Mouse (Mus musculus): Measurements from ENCODE around the gene Atpif1. TPM values are rescaled to one million over a fixed set of nuclear protein-coding genes. Genes with fewer than 3 reads are reported as not detected.
A peak's percentile ranks its signal among the peaks of the same experiment; 100 is the strongest.

The Atpif1 gene
- total RNA-seq, 2 experiments from 2014 or later: 213 to 218 TPM

- no peak for DNase-seq (ENCODE audit: low spot score in 2 of 2)
These were observed 5.4 kb downstream of the Atpif1 start for GRCm38 (mm10) chr4:132527917-132528522.

DNA sequence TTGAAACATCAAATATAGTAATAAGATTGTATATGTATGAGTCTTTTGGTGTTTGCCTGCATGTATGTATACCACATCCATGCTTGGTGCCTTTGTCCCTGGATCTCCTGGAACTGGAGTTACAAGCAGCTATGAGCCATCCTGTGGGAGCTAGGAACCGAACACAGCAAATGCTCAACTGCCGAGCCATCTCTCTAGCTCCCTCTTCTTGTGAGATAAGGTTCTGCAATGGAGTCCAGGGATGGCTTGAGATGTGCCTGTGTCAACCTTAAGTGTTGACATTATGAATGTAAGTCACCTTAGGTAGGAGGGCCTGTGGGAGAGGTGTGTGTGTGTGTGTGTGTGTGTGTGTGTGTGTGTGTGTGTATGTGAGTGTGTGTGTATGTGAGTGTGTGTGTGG is 6.8 kb downstream of the Atpif1 start:
- DNase-seq (ENCODE audit: low spot score in 2 of 2): no peak

GRCm38 (mm10) chr4:132524808-132525207 is 8.7 kb downstream of the Atpif1 start:
- no peak for DNase-seq (ENCODE audit: low spot score in 2 of 2)

DNA sequence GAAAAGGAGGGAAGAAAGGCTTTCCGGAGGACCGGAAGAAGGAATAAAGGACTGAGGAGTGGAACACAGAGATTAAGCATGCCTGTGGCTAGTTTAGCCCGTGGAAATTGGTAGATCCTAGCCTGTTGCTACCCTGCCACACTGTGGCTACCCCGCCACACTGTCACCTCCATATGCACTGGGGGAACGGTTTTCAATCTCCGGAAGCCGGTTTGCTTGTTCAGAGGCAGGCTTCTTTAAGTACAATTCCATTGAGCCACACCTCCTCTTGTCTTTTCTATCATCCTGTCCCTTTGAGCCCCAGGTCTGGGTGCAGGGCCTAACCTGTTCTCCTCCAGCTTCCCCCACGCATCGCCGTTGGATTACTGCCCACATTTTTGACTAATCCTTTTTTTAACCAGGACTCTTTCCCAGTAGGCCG is 9.1 kb downstream of the Atpif1 start:
- no peak for DNase-seq (ENCODE audit: low spot score in 2 of 2)

- DNase-seq (ENCODE audit: low spot score in 2 of 2): no peak
These were observed 14.3 kb downstream of the Atpif1 start for GRCm38 (mm10) chr4:132519188-132519587.

DNA sequence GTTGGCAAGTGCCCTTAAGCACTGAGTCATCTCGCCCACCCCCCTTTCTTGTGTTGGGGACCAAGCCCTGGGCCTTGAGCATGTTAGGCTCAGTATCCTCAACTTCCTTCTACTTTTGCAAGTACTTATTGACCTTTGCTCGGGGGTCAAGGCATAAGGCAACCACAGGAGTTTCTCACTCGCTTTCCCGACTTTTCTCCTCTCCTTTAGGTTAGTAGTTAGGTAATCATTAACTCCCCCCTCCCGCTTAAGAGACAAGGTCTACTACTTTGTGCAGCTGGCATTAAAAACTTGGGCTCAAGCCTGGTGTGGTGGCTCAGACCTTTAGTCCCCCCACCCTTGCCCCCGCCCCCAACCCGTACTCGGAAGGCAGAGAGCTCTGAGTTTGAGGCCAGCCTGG is 15.4 kb downstream of the Atpif1 start:
- DNase-seq (ENCODE audit: low spot score in 2 of 2): no peak

- DNase-seq (ENCODE audit: low spot score in 2 of 2): peak; percentile 72 to 90
These were observed 17.9 kb downstream of the Atpif1 start for GRCm38 (mm10) chr4:132515369-132516155.

GRCm38 (mm10) chr4:132514555-132515135 is 18.8 kb downstream of the Atpif1 start:
- DNase-seq (ENCODE audit: low spot score in 2 of 2): peak; percentile 71 to 81

DNA sequence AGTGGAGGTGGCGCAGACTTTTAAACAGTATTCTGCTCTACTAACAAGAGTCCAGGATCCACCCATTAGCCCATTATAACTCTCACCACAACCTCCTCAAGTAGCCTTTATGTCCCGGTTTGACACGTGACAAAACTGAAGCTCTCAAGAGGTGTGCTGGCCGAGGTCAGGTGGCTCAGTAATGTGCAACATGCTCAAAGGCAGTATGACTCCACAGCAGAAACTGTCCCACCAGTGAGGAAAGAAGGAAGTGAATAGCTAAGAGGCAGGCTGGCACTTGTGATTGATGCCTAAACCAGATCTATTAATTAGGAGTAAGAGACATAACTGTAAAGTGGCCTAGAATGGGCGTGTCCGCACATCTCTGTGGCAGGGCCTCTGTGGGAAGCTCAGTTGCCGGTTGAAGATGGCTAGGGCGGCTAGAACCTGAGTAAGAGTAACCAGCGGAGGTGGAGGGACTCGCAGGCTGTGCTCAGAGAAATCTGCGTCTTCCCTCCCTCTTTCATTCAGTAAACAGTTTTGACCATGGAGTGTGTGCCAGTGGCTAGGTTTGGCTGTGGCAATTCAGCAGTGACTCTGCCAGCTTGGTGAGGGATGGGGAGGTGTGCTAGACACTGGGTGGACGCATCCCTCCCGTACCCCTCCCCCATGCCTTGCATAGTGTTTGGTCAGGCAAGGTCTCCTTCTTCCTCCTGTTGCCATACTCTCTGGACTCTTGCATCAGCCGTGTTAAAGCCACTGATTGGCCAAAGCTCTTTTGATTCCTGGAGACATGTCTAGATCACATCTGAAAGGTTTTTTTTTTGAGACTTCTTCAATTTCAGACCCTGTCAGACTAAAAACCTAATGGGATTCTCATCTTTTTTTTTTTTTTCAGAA is 19.8 kb downstream of the Atpif1 start:
- no peak for DNase-seq (ENCODE audit: low spot score in 2 of 2)

DNA sequence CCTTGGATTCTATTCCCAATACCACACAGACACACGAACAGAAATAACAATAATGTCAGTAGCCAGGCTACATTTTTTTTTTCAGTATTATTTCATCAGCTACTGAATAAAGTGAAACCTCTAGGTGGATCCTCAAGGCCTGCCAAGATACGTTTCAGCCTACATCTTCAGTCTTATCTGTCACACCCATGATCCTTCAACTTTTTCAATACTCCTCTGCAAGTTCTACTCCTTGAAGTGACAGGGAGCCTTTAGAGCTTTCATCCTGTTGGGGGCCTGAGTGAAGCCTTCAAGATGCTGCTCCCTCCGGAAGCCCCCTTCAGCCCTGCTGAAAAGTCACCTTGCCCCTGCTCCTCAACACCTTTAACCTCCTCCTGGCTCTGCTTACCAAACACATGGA is 21.4 kb downstream of the Atpif1 start:
- no peak for DNase-seq (ENCODE audit: low spot score in 2 of 2)

- DNase-seq (ENCODE audit: low spot score in 2 of 2): peak; percentile 96 to 98
These were observed 23.1 kb downstream of the Atpif1 start, which contains the start of gene Sesn2 for GRCm38 (mm10) chr4:132510352-132510798. Sesn2 (minus strand) TSS chr4:132510501.

GRCm38 (mm10) chr4:132509621-132510296 is 23.7 kb downstream of the Atpif1 start:
- DNase-seq (ENCODE audit: low spot score in 2 of 2): peak; percentile 52 to 79

- DNase-seq (ENCODE audit: low spot score in 2 of 2): no peak
These were observed 26.2 kb downstream of the Atpif1 start for GRCm38 (mm10) chr4:132507210-132507609.

- DNase-seq (ENCODE audit: low spot score in 2 of 2): no peak
These were observed 27.2 kb downstream of the Atpif1 start for GRCm38 (mm10) chr4:132506250-132506649.

- DNase-seq (ENCODE audit: low spot score in 2 of 2): no peak
These were observed 27.7 kb downstream of the Atpif1 start for GRCm38 (mm10) chr4:132505800-132506199.

DNA sequence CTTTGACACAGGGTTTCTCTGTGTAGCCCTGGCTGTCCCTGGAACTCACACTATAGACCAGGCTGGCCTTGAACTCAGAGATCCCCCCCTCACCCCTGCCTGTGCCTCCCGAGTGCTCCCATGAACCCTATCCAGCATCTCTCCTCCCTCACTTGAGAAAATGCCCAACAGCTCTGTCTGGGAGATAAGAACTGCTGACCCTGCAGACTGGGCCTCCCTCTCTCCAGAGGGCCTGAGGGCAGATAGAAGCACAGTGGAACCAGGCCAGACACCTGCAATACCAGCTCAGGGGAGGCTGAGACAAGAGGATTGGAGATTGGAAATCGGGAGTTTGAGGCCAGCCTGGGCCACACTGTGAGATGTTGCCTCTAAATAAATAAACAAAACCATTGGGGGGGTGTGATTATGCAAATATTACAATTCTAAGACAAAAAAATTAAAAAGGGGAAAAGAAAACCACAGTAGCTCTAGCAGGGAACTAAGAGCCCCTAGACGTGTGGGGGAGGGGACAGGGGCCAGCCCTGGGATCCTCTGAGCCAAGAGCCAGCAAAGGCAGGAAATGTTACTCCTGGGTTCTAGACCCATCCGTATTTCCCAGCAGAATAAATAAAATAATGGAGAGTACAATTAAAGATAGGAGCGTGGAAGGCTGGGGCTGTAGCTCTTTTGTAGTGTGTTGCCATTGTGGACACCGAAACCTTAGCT is 28.3 kb downstream of the Atpif1 start:
- DNase-seq (ENCODE audit: low spot score in 2 of 2): no peak

GRCm38 (mm10) chr4:132503344-132503743 is 30.1 kb downstream of the Atpif1 start:
- no peak for DNase-seq (ENCODE audit: low spot score in 2 of 2)

- DNase-seq (ENCODE audit: low spot score in 2 of 2): no peak
These were observed 31.8 kb downstream of the Atpif1 start for GRCm38 (mm10) chr4:132501639-132502038.

DNA sequence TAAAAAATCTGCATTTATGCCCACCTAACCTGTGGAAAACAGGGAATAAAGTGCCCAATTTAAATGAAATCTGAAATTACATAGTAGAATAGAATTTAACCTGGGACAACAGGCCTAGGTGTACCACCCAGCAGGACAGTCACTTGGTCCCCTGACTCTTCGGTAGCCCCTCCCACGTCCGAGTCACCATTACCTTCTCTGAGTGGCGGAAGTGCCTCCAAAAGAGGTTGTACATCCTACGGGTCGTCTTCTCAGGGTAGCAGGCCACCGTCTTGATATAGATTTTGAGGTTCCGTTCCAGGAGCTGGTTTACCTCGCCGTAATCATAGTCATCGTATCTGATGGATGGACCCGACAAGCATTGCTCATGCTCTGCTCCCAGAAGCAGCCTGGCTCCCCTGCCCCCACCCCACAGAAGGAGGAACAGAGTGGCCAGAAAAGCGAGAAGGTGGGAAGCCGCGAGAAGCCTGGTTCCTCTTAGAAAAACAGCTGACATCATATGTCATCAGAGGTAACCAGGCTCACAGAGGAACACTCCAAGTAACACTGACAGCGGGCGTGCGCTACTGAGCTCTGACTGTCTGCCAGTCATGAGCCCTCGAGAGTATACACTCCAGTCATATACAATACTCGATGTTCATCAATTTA is 39.1 kb downstream of the Atpif1 start:
- DNase-seq (ENCODE audit: low spot score in 2 of 2): no peak

All from gastrocnemius, postnatal 4 days (tissue).